Mouse (Mus musculus): ENCODE results near the gene Chst15. TPM values are rescaled to one million over a fixed set of nuclear protein-coding genes. Genes with fewer than 3 reads are reported as not detected.
A peak's percentile ranks its signal among the peaks of the same experiment; 100 is the strongest.

The Chst15 gene
- polyA plus RNA-seq, 1 experiment: 34.6 TPM

GRCm38 (mm10) chr7:132332176-132332575 lies 15.1 kb upstream of the Chst15 start:
- whole genome bisulfite sequencing: 84% methylated on average over 11 of the region's 11 CpGs
- no peak for TF ChIP-seq CTCF (IDR thresholded peaks at IDR 0.05; ENCODE audit: control insufficient read depth, insufficient read depth, low read length)
- no peak for TF ChIP-seq POLR2A (IDR thresholded peaks at IDR 0.05; ENCODE audit: borderline replicate concordance, control insufficient read depth, low read depth, low read length)
- Histone ChIP-seq H3K4me1 (ENCODE audit: control insufficient read depth, insufficient read depth, low read length) (peaks cover 7% of the 10 kb centered on the region), H3K4me3 (replicated peaks; ENCODE audit: control insufficient read depth, low read depth, low read length) (no peak overlapping the region), H3K27ac (ENCODE audit: control insufficient read depth, insufficient read depth, low read depth, low read length, poor library complexity) (no peak overlapping the region)

GRCm38 (mm10) chr7:132330179-132330578 lies 13.2 kb upstream of the Chst15 start:
- no peak for TF ChIP-seq POLR2A (IDR thresholded peaks at IDR 0.05; ENCODE audit: borderline replicate concordance, control insufficient read depth, low read depth, low read length)
- no peak for TF ChIP-seq CTCF (IDR thresholded peaks at IDR 0.05; ENCODE audit: control insufficient read depth, insufficient read depth, low read length)
- Histone ChIP-seq H3K27ac (ENCODE audit: control insufficient read depth, insufficient read depth, low read depth, low read length, poor library complexity) (no peak overlapping the region), H3K4me1 (ENCODE audit: control insufficient read depth, insufficient read depth, low read length) (peaks cover 5% of the 10 kb centered on the region; the same call in 1 of the 2 replicates), H3K4me3 (replicated peaks; ENCODE audit: control insufficient read depth, low read depth, low read length) (no peak overlapping the region)
- WGBS: 43% methylated on average over 1 of the region's 1 CpGs

DNA sequence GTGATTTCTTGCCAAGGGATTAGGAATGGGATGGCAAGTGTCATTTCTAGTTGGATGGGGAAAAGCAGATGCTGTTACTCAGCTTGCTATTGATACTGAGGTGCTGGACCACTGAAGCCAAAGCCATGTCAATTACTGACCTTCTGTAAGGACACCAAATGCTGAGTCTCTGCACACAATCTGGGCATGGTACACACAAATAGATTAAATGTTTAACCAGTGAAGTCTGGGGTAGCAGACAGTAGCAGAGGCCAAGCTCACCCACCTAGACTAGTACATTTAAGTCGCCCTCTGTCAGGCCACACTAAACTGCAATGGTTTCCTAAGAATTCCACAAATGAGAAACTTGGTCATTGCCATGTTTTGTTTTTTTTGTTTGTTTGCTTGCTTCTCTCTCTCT lies 11.6 kb upstream of the Chst15 start:
- Histone ChIP-seq H3K4me3 (replicated peaks; ENCODE audit: control insufficient read depth, low read depth, low read length) (no peak overlapping the region), H3K4me1 (ENCODE audit: control insufficient read depth, insufficient read depth, low read length) (peaks cover 6% of the 10 kb centered on the region; the same call in 1 of the 2 replicates), H3K27ac (ENCODE audit: control insufficient read depth, insufficient read depth, low read depth, low read length, poor library complexity) (no peak overlapping the region)
- TF ChIP-seq CTCF (IDR thresholded peaks at IDR 0.05; ENCODE audit: control insufficient read depth, insufficient read depth, low read length): no peak
- no peak for TF ChIP-seq POLR2A (IDR thresholded peaks at IDR 0.05; ENCODE audit: borderline replicate concordance, control insufficient read depth, low read depth, low read length)
- WGBS: 82% methylated on average over 1 of the region's 1 CpGs

DNA sequence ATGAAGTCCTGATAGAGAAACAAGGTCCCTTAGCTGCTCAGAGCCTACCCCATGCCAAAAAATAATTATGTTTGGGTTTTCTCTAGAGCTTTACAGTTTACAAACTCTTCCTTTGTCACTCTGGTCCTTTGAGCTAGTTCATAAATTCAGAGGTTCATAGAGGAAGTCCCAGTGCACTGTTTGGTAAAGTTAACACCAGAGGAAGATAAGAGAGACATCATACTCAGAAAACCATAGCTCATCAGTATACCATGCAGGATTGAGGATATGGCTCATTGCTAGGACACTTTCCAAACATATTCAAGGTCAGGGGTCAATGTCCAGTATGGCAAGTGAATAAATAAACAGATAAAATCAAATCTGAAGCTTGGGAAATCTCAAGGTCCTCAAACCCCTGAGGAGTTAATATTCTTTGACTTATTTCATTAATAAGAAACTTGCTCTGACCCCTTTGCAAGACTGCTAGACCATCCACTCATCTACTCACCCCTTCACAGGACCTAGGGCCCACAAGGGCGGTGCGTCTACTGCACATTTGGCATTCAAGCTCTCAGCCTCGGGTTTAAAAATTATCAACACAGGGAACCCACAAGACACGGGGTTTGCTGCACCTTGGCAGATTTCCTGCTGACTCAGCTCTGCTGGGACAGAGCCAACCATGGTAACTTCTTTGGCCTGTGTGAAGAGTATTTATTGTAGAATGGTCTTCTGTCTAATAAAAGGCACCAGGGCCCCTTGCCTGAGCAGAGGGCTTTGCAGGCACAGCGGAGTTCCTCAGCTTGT lies 8.7 kb upstream of the Chst15 start:
- Histone ChIP-seq H3K27ac (ENCODE audit: control insufficient read depth, insufficient read depth, low read depth, low read length, poor library complexity) (no peak overlapping the region; the same call in 1 of the 2 replicates), H3K4me1 (ENCODE audit: control insufficient read depth, insufficient read depth, low read length) (peaks cover 4% of the 10 kb centered on the region; the same call in 1 of the 2 replicates), H3K4me3 (replicated peaks; ENCODE audit: control insufficient read depth, low read depth, low read length) (no peak overlapping the region)
- 21% methylated on average over 5 of the region's 5 CpGs for WGBS
- TF ChIP-seq CTCF (IDR thresholded peaks at IDR 0.05; ENCODE audit: control insufficient read depth, insufficient read depth, low read length) (no peak), POLR2A (IDR thresholded peaks at IDR 0.05; ENCODE audit: borderline replicate concordance, control insufficient read depth, low read depth, low read length) (no peak)

DNA sequence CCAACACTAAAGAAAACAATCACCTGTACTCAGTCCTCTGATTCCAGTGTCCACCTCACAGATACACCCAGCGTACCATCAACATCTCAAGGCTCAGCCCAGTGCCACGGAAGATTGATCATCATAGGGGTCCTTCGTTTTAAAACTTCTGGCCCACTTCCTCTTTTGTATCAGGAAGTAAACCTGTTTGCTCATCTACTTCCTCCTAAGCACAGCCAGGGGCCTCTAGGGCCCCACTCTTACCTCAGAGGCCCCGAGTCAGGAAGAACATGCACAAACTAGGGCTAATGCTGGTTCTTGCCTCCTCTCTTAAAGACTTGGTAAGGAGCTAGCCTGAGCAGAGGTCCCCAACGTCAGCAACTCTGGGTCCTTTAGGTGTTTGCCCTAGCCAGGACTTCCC lies 6.4 kb upstream of the Chst15 start:
- Histone ChIP-seq H3K4me1 (ENCODE audit: control insufficient read depth, insufficient read depth, low read length) (peaks cover 5% of the 10 kb centered on the region; the same call in 1 of the 2 replicates), H3K4me3 (replicated peaks; ENCODE audit: control insufficient read depth, low read depth, low read length) (peak overlapping the region; percentile 67), H3K27ac (ENCODE audit: control insufficient read depth, insufficient read depth, low read depth, low read length, poor library complexity) (peak overlapping the region; percentile 82)
- WGBS: 8% methylated on average over 5 of the region's 5 CpGs
- TF ChIP-seq POLR2A (IDR thresholded peaks at IDR 0.05; ENCODE audit: borderline replicate concordance, control insufficient read depth, low read depth, low read length): no peak
- TF ChIP-seq CTCF (IDR thresholded peaks at IDR 0.05; ENCODE audit: control insufficient read depth, insufficient read depth, low read length): no peak

- WGBS: 76% methylated on average over 2 of the region's 2 CpGs
- TF ChIP-seq CTCF (IDR thresholded peaks at IDR 0.05; ENCODE audit: control insufficient read depth, insufficient read depth, low read length) (no peak), POLR2A (IDR thresholded peaks at IDR 0.05; ENCODE audit: borderline replicate concordance, control insufficient read depth, low read depth, low read length) (no peak)
These were observed 4.4 kb upstream of the Chst15 start for GRCm38 (mm10) chr7:132321392-132321958.

GRCm38 (mm10) chr7:132316101-132317035 lies 660 bp downstream of the Chst15 start:
- Histone ChIP-seq H3K4me1 (ENCODE audit: control insufficient read depth, insufficient read depth, low read length) (peaks cover 10% of the 10 kb centered on the region; the same call in 1 of the 2 replicates), H3K27ac (ENCODE audit: control insufficient read depth, insufficient read depth, low read depth, low read length, poor library complexity) (peak overlapping the region; percentile 98), H3K4me3 (replicated peaks; ENCODE audit: control insufficient read depth, low read depth, low read length) (peak overlapping the region; percentile 91)
- WGBS: under 1% methylated on average over 79 of the region's 79 CpGs
- TF ChIP-seq POLR2A (IDR thresholded peaks at IDR 0.05; ENCODE audit: borderline replicate concordance, control insufficient read depth, low read depth, low read length) (peak; percentile 51; the same call in 1 of the 2 replicates), CTCF (IDR thresholded peaks at IDR 0.05; ENCODE audit: control insufficient read depth, insufficient read depth, low read length) (peak; percentile 22; the same call in 1 of the 2 replicates)

More at GRCm38 (mm10) chr7:132321392-132321958, 4.4 kb upstream of the Chst15 start:
- Histone ChIP-seq H3K4me3 (replicated peaks; ENCODE audit: control insufficient read depth, low read depth, low read length) (peak overlapping the region; percentile 31), H3K4me1 (ENCODE audit: control insufficient read depth, insufficient read depth, low read length) (peaks cover 6% of the 10 kb centered on the region; the same call in 1 of the 2 replicates), H3K27ac (ENCODE audit: control insufficient read depth, insufficient read depth, low read depth, low read length, poor library complexity) (no peak overlapping the region)

Measured in bone marrow, adult 2 months (tissue).